Mouse (Mus musculus) adrenal gland, adult 8-10 months (tissue): ENCODE measurements at regions not wholly inside any gene's neighbourhood (a gene's known extent, or its start where the extent isn't known, plus 50 kb on each side); places are given as distances from the start of the nearest gene placed in this dataset.

Experiments
- DNase-seq: peaks from one replicate; pipeline ENCODE4 v3.0.0; 2022

DNA sequence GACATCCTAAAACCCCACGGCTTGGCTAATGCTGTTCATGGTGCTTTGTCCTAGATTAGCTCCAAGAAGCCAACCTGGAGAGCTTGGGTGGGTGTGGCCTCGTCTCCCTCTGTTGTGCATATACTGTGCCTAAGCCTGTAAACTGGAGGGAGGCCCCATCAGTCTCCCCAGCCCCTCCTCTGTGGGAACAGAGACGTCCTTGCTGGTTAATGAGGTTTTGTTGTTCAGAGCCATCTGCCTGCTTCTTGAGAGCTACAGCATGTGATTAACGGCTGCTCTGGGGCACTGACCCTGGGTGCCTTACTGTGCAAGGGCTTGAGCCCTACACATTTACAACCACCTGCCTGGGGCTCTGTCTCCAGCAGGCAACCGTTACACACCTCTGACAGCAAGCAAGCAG is 143.9 kb upstream of the Gm3448 start:
- no peak for DNase-seq

DNA sequence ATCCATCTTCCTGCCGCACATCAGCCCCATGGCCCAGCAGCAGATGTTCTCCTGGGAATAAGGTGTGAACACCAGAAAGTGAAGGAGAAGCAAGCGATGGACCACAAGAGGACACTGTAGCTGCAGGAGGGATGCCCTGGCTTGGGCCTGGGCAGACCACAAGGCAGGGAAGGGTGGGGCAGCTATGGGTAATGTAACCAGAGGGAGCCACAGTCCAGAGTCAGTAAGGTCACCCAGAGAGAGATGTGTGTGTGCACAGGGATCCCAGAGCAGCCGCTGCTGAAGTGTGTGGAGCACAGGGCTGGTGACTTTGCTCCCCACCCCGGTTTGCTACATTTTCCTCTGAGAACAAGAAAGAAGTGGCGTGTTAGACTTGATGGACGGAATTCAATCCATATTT is 142.5 kb upstream of the Gm3448 start:
- DNase-seq, result no peak

DNA sequence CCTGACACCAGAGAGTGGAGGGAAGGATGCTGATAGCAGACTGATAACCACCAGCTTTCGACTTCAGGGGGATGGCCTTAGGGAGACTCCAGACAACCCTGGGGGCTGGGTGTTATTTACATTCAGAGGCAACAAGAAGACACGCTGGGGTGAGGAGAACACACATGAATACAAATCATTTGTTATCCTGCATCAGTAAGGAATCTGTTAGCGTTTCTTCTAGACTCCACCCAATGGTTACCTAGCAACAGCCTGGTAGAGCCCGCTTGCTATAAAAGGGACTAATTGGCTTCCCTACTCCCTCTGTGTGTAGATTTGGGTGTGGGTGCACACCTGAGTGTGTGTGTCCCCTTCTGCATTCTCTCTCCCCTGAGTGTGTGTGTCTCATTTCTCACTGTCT is 140.8 kb upstream of the Gm3448 start:
- DNase-seq, result no peak

DNA sequence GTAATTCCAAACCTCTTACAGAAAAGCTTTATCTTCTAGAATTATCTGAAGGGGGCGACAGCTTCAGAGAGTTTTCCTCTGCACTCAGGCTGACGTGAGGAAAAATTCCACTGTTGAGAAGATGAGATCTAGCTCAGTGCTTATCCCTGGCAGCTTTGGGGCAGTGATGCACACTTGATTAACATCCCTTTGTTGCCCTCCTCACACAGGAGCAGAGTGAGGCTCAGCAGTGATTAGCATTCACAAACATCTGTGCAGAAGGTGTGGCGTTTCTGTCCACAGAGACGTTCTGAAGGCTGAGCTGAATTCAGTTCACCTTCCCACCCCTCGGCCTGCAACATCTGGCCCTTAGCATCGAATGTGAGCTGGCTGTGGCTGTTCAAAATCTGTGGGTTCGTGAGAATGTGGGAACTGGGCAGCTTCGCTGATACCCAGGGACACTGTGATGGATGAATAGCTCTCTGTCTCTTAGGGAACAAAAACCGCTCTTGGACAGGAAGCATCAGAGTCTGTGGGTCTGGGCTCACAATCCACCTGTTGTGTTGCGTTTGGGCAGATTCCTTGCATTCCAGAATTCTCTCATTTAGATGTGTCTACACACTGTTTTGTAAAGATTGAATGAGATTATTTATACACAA is 139.0 kb upstream of the Gm3448 start:
- no peak for DNase-seq

DNA sequence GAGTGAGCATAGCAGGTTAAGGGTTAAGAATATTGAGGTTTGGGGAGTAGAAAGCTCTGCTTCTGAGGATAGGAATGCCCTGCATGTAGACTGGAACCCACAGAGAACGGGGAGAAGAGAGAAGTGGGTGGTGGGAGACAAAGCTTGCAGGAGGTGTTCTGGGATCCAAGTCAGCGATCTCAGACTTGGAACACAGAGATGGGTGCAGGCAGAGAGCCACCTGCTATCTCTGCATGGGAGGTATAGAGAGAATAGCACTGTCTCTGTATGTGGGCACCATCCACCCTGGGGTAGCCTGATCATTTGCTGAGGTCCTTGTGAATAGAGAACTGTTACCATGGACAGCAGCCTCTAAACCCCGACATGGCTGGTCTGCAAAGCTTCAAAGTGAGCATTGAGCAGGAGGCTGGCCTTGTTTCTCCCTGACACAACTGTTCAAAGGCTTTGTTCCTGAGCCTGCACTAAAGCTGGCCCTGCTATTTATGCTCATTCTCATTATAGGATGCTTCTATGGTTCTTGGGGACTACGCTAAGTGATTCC is 138.1 kb upstream of the Gm3448 start:
- DNase-seq, result no peak

DNA sequence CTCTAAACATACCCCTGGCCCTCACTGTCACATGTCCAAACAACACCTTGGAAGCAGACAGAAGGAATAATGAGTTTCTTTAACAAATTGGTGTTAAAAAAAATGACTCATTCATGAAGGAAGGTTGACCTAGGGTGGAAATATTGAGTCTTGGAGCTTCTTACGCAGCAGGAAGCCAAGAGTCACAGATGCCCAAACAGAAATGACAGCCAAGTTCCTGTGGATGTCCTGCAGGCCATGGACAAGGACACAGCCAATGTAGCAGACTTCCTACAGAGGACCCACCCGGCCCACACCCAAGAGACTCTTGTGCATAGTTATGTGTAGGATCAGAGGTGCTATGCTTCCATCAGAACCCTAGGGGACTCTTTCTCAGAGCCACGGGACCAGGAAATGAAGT is 136.1 kb upstream of the Gm3448 start:
- no peak for DNase-seq

DNA sequence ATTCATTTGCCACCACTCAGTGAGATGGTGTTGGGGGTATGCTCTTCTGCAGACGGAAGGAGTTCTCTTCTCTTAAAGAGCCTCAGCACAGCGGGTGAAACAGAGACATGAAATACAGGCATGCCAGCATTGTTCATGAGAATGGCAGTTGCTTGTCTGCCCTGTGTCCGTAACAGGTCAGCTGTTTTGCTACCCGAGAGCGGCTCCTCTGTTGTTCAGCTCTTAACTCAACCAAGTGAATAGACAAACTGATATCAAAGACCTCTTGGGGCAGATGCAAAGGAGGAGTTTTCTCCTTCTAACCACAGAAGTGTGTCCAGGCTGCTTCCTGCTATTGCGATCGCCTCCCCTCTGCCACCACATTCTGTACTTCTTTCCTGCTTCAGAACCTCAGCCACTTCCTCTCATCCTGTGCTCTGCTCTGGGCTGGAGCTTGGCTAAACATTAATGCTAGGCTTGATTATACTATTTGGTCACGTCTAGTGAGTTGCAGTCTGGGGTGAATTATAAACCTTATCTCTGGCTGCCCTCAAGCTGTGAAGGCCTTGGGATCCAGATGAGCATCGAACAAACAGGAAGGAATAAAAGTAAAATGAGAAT is 133.1 kb upstream of the Gm3448 start:
- DNase-seq, result no peak

DNA sequence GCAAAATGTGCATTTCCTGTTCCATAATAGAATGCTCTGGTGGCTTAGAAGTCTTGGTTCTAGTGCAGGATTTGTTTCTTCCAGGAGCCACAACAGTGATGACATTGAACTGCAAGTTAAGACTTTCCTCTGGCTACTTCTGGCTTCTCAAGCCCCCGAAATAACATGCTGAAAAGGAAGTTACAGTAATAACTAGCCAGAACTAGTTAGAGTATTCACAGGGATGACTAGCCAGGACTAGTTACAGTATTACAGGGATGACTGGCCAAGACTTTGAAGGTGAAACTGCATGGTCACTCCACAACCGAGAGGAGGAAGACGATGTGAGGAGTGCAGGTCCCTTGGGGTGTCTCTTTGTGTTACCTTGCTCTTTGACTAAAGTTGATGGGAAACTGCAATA is 126.6 kb upstream of the Gm3448 start:
- no peak for DNase-seq

DNA sequence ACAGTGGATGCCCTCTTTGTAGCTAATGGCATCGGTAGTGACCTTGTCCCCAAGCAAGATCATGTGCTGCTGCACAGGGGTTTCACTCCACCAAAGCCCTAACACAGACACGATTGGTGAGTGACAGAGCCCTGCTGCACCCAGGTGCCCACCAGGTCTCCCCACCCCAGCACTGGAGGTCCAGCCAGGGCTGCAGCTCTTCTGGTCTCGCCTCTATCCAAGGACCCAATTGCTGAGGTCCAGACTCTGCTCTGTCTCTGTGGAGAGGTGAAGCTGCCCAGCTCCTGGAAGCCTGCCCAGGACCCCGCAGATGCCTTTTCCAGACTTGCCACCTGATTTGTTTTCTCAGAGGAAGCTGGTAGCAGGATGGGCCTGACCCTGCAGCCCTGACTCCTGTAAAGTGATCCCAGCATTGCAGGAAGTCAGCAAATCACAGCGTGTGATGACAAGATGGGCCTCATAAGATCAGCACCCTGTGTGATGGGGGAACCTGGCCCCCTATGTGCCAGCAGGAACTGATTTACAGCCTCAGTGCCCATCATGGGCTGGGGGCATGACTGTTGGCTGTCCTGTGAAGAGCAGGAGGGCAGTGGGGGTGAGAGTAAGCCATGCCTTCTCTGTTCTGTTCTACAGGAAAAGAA is 116.5 kb upstream of the Gm3448 start:
- DNase-seq, result no peak

DNA sequence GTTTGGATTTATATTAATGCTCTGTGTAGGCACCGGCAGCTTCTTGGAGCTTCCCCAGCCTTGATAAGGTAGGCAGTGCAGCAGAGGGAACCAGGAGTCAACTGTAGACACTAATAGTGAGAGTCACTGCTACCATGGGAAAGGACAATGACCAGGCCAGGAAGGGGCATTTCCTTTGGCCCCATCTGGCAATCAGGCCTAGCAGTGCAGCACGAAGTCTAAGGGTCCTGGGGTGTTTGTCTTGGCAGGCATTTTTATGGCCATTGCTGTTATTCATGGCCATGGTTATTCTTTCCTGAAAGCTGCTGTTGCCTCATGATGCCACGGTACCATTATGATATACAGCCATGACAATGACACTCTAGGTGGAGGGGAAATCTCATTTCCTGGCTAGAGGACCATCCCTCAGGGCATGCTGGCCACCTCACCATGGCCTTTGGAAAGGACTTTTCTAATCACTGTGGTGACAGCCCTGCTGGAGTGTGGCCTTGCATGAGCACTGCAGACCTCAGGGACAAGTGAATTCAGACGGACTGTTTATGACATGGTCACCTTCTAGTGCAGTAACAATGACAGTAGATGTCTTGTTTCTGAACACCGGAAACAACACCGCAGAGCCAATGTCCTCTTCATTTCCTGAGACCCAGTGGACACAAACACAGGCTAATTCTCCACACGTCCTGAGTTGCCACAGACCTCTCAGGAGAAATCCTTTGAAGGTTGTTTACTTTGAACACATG is 111.8 kb upstream of the Gm3448 start:
- no peak for DNase-seq

DNA sequence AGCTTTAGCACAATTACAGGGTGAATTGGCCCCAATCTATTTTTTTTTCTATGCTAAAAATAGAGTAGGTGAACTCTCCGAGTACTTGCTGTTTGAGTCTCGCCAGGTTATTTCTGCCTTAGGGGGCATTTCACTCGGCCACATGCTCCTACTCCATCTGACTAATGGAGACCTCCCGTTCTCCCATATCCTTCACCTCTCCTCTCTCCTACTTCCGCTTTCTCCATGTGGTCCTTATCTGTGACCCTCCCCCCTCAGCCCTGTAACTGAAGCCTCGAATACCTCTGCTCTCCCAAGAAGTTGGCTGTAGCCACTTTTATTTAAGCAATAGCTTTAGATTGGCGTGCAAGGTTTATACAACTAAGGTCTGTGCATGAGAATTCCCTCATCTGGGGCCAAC is 111.1 kb upstream of the Gm3448 start:
- DNase-seq, result no peak

DNA sequence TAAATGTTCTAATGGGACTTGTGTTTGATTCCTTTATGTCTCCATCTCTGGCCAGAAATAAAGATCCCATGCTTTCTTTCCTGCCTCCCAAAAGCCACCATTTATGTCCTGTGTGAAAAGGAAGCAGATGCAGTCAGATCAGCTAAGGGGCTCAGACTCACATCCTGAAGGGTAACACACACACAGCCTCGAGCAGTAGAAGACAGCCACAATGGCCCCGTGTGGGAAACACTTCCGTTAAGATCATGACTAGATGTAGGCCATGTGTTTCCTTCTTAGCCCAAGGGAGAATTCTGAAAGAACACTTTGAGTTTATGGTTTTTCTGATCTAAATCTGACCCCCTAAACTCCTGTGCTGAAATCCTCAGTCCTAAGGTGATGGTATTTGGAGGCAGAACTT is 110.4 kb upstream of the Gm3448 start:
- DNase-seq, result no peak

DNA sequence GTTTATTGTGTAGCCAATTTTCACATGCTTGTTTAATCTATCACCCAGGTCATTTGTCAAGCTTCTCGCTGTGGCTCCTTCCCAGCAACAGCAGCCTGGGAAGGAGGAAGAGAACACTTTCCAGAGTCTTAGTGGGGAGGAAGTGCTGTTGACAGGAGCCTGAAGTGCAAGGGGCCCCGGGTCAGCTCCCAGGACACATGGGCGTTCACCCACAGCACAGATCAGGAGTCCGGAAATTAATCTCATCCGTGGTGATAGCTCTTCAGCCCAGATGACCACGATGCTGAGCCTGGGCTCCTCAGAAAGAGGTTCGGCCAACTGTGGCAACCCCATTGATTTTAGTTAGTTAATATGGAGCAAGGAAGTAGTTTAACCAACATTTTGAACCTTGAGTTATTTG is 105.3 kb upstream of the Gm3448 start:
- no peak for DNase-seq

DNA sequence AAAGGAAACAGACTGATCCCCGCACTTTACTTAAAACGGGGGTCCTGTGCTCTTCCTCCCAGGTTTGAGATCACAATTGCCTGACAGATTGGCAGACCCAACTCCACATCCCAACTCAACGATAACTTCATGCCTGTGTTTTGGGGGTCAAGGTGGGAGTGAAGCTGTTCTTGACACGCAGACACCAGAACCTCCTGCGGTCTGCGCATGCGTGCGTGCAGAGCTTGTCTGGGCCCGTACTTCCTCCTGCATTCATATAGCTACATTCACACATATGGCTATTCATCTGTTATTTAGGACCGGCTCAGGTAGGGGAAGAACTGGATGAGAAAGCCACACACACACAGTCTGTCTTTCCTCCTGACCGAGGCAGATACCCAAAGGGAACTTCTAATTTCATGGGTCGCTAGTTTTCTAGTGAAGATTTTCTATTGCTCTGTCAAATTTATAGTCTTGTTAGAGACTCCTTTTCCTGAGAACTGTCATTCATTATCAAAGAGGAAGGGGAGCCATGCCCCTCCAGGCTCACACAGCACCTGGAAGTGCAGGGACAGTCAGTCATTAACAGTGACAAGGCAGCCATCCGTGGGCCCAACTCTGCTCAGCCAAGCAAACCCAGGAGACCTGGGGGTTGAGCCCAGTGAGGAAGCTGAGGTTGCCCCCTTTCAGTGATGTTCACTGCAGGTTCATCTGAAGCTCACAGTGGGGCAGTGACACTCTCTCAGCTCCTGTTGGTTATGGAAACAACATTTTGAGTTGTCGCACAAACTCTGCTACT is 104.0 kb upstream of the Gm3448 start:
- no peak for DNase-seq

DNA sequence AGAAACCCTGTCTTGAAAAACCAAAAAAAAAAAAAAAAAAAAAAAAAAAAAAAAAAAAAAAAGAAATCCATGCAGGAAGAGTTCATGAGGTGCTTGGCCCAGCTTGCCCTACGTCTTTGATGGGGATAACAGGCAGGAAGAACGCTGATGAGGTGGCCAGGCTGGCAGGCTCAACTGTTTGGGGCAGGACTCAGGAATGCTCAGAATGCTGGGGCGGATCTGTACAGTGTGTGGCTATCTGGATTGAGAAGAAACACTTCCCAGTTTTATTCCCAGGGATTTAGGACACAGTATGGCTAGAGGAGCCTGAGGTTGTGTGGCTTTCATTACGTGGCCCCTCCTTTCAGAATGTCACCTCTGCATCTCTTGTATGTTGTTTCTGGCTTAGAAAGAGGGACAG is 99.1 kb upstream of the Gm3448 start:
- DNase-seq, result no peak
